Mouse (Mus musculus) stomach, embryonic 15.5 days (tissue): ENCODE results near the gene Ly6g6d. TPM values are rescaled to one million over a fixed set of nuclear protein-coding genes. Genes with fewer than 3 reads are reported as not detected.

ENCODE experiments used
- ATAC-seq: fragments of 200-750 bp; cut with Nextera tagmentation; 2 replicates; pipeline ENCODE4 v1.8.0; 2017; ENCODE audit warnings: low read depth, moderate number of reproducible peaks, moderate TSS enrichment; ENCODE audit not compliant: insufficient read depth, low FRiP score
- H3K27ac ChIP-seq: fragments of 300-500 bp; sonication (generic); 2 replicates; pipeline ENCODE4 v1.5.1; 2015; ENCODE audit warnings: mild to moderate bottlenecking, inconsistent platforms
- H3K27me3 ChIP-seq: fragments of 300-500 bp; sonication (generic); replicated peaks from 2 replicates; pipeline ENCODE4 v1.6.1; 2015; ENCODE audit warnings: inconsistent platforms
- H3K36me3 ChIP-seq: fragments of 300-500 bp; sonication (generic); 2 replicates; pipeline ENCODE4 v1.6.1; 2015; ENCODE audit warnings: inconsistent platforms
- H3K4me1 ChIP-seq: fragments of 300-500 bp; sonication (generic); 2 replicates; pipeline ENCODE4 v1.6.1; 2015; ENCODE audit warnings: inconsistent platforms
- H3K4me2 ChIP-seq: fragments of 300-500 bp; sonication (generic); 2 replicates; pipeline ENCODE4 v1.6.1; 2015; ENCODE audit warnings: mild to moderate bottlenecking, inconsistent platforms
- H3K4me3 ChIP-seq: fragments of 300-500 bp; sonication (generic); replicated peaks from 2 replicates; pipeline ENCODE4 v1.5.1; 2015; ENCODE audit warnings: inconsistent platforms
- H3K9ac ChIP-seq: fragments of 300-500 bp; sonication (generic); 2 replicates; pipeline ENCODE4 v1.6.1; 2015; ENCODE audit warnings: inconsistent platforms
- H3K9me3 ChIP-seq: fragments of 300-500 bp; sonication (generic); 2 replicates; pipeline ENCODE4 v1.6.1; 2016; ENCODE audit warnings: inconsistent platforms
- WGBS: fragments of 180-500 bp; shearing (Covaris S2); methylation state at CpG from one replicate; pipeline ENCODE4 v1.1.7; 2015; 5-methylcytosine and 5-hydroxymethylcytosine counted together
- polyA plus RNA-seq: library from polyadenylated mRNA; unstranded; fragments of >200 nt; fragmentation: Nextera tagmentation; extraction: Ambion mirVana; gene quantifications from 2 replicates; pipeline ENCODE4 v1.2.1, GENCODE M21; 2015

Ly6g6d gene
- polyA plus RNA-seq, 1 experiment from 2014 or later, result 3.6 TPM

- Histone ChIP-seq H3K9me3 (no peaks in the 10 kb centered on the region), H3K4me3 (no peak overlapping the region), H3K9ac (no peak overlapping the region), H3K4me1 (peaks cover 10% of the 10 kb centered on the region), H3K27ac (peak overlapping the region; percentile 18; the same call in 1 of the 2 replicates), H3K36me3 (no peaks in the 10 kb centered on the region), H3K4me2 (0 out of 2 replicates have a peak overlapping the region, but pooled peaks have one; percentile 8), H3K27me3 (no peaks in the 10 kb centered on the region)
- WGBS, result 47% methylated on average over 9 of the region's 9 CpGs
- peak; percentile 83 for ATAC-seq
Observed at GRCm38 (mm10) chr17:35079778-35080177, 1.9 kb upstream of the Ly6g6d start.

GRCm38 (mm10) chr17:35077285-35077684 lies 580 bp downstream of the Ly6g6d start:
- WGBS, result 46% methylated on average over 2 of the region's 2 CpGs
- Histone ChIP-seq H3K9ac (no peak overlapping the region), H3K27ac (peak overlapping the region; percentile 68), H3K27me3 (no peaks in the 10 kb centered on the region), H3K4me1 (peaks cover 10% of the 10 kb centered on the region), H3K36me3 (no peaks in the 10 kb centered on the region), H3K4me3 (peak overlapping the region; percentile 32), H3K4me2 (peak overlapping the region; percentile 55), H3K9me3 (no peaks in the 10 kb centered on the region)
- no peak for ATAC-seq

GRCm38 (mm10) chr17:35076507-35077176 lies 1.2 kb downstream of the Ly6g6d start, which contains the start of gene Ly6g6e:
Gene Ly6g6e, plus strand, starts transcription at chr17:35076902.
- 30% methylated on average over 10 of the region's 10 CpGs for WGBS
- Histone ChIP-seq H3K27me3 (no peaks in the 10 kb centered on the region), H3K9ac (no peak within 1 kb of the TSS), H3K4me1 (peaks cover 10% of the 10 kb centered on the region), H3K4me2 (peak within 1 kb of the TSS; percentile 55), H3K4me3 (peak within 1 kb of the TSS; percentile 32), H3K9me3 (no peaks in the 10 kb centered on the region), H3K36me3 (no peaks in the 10 kb centered on the region), H3K27ac (peak within 1 kb of the TSS; percentile 68)
- ATAC-seq, result no peak

- ATAC-seq, result no peak
- WGBS, result 46% methylated on average over 17 of the region's 17 CpGs
- Histone ChIP-seq H3K36me3 (no peaks in the 10 kb centered on the region), H3K27me3 (no peaks in the 10 kb centered on the region), H3K9ac (no peak overlapping the region), H3K9me3 (no peaks in the 10 kb centered on the region), H3K27ac (no peak overlapping the region), H3K4me2 (no peak overlapping the region), H3K4me3 (no peak overlapping the region), H3K4me1 (peaks cover 7% of the 10 kb centered on the region)
Observed at GRCm38 (mm10) chr17:35074097-35074496, 3.8 kb downstream of the Ly6g6d start.

- Histone ChIP-seq H3K27ac (no peak overlapping the region), H3K9me3 (no peaks in the 10 kb centered on the region)
Observed at GRCm38 (mm10) chr17:35071454-35071853, 6.4 kb downstream of the Ly6g6d start.

GRCm38 (mm10) chr17:35070556-35071229 lies 7.2 kb downstream of the Ly6g6d start:
- Histone ChIP-seq H3K4me1 (peaks cover under 1% of the 10 kb centered on the region; the same call in 1 of the 2 replicates), H3K9me3 (no peaks in the 10 kb centered on the region), H3K27me3 (0 out of 2 replicates have a peak, but pooled peaks cover 6% of the 10 kb centered on the region), H3K4me2 (no peak overlapping the region), H3K4me3 (no peak overlapping the region), H3K9ac (no peak overlapping the region), H3K27ac (peak overlapping the region; percentile 52; the same call in 1 of the 2 replicates), H3K36me3 (no peaks in the 10 kb centered on the region)
- ATAC-seq, result peak; percentile 44; the same call in 1 of the 2 replicates
- 35% methylated on average over 6 of the region's 6 CpGs for WGBS

More at GRCm38 (mm10) chr17:35071454-35071853, 6.4 kb downstream of the Ly6g6d start:
- H3K4me2 ChIP-seq, result no peak overlapping the region
- ATAC-seq, result no peak
- H3K9ac ChIP-seq, result no peak overlapping the region
- WGBS, result 72% methylated on average over 9 of the region's 9 CpGs
- H3K4me1 ChIP-seq, result 0 out of 2 replicates have a peak, but pooled peaks cover 2% of the 10 kb centered on the region
- H3K4me3 ChIP-seq, result no peak overlapping the region
- H3K36me3 ChIP-seq, result no peaks in the 10 kb centered on the region
- H3K27me3 ChIP-seq, result 0 out of 2 replicates have a peak, but pooled peaks cover 5% of the 10 kb centered on the region

GRCm38 (mm10) chr17:35068213-35068914 lies 9.5 kb downstream of the Ly6g6d start:
- 65% methylated on average over 17 of the region's 17 CpGs for WGBS
- Histone ChIP-seq H3K4me1 (peaks cover 23% of the 10 kb centered on the region), H3K27ac (no peak overlapping the region), H3K4me3 (no peak overlapping the region), H3K9me3 (no peaks in the 10 kb centered on the region), H3K27me3 (0 out of 2 replicates have a peak, but pooled peaks cover 6% of the 10 kb centered on the region), H3K9ac (no peak overlapping the region), H3K4me2 (no peak overlapping the region), H3K36me3 (no peaks in the 10 kb centered on the region)
- no peak for ATAC-seq

- peak within 1 kb of the TSS; percentile 84 for H3K27ac ChIP-seq
- no peaks in the 10 kb centered on the region for H3K9me3 ChIP-seq
- peaks cover 37% of the 10 kb centered on the region for H3K4me1 ChIP-seq
- no peak within 1 kb of the TSS for H3K9ac ChIP-seq
- no peak for ATAC-seq
- 0 out of 2 replicates have a peak, but pooled peaks cover 6% of the 10 kb centered on the region for H3K27me3 ChIP-seq
- H3K36me3 ChIP-seq, result peaks cover 7% of the 10 kb centered on the region
- H3K4me3 ChIP-seq, result peak within 1 kb of the TSS; percentile 35
- 57% methylated on average over 10 of the region's 10 CpGs for WGBS
- H3K4me2 ChIP-seq, result peak within 1 kb of the TSS; percentile 61
Observed at GRCm38 (mm10) chr17:35066084-35066483, 11.8 kb downstream of the Ly6g6d start, which contains the start of gene Mpig6b. Gene Mpig6b, minus strand, starts transcription at chr17:35066184.

- Histone ChIP-seq H3K4me2 (peak within 1 kb of the TSS; percentile 61), H3K9me3 (no peaks in the 10 kb centered on the region), H3K4me3 (peak within 1 kb of the TSS; percentile 35), H3K27me3 (0 out of 2 replicates have a peak, but pooled peaks cover 6% of the 10 kb centered on the region), H3K27ac (peak within 1 kb of the TSS; percentile 84), H3K4me1 (peaks cover 45% of the 10 kb centered on the region), H3K36me3 (peaks cover 15% of the 10 kb centered on the region), H3K9ac (no peak within 1 kb of the TSS)
- WGBS, result 4% methylated on average over 48 of the region's 48 CpGs
- peak; percentile 74 for ATAC-seq
Observed at GRCm38 (mm10) chr17:35064951-35065947, 12.6 kb downstream of the Ly6g6d start, which contains the start of gene Ly6g6c. Gene Ly6g6c, plus strand, starts transcription at chr17:35065388.

- 0 out of 2 replicates have a peak, but pooled peaks have one; percentile 1 for ATAC-seq
Observed at GRCm38 (mm10) chr17:35064378-35064877, 13.4 kb downstream of the Ly6g6d start.

More at GRCm38 (mm10) chr17:35064378-35064877, 13.4 kb downstream of the Ly6g6d start:
- Histone ChIP-seq H3K4me3 (peak overlapping the region; percentile 35), H3K27ac (peak overlapping the region; percentile 84), H3K36me3 (peaks cover 17% of the 10 kb centered on the region), H3K9ac (no peak overlapping the region), H3K4me1 (peaks cover 51% of the 10 kb centered on the region), H3K9me3 (no peaks in the 10 kb centered on the region), H3K4me2 (peak overlapping the region; percentile 61), H3K27me3 (0 out of 2 replicates have a peak, but pooled peaks cover 6% of the 10 kb centered on the region)
- WGBS, result 28% methylated on average over 10 of the region's 10 CpGs
